32 mouse cellular contexts compared by ENCODE assay signal in genomic region chr3:138886121-138886520, GRCm38 (mm10).
"Had no signal": no experiment of that assay in that cellular context is flagged by ENCODE, and none has a peak within 500 bp of the region (broad histone marks: within the 10 kb centered on the region; RNA-seq: fewer than 3 reads in every experiment).

No protein-coding gene starts in this region.

- H3K27me3 ChIP-seq: limb, embryonic 12.5 days; limb, embryonic 13.5 days; limb, embryonic 15.5 days; liver, embryonic 12.5 days; liver, embryonic 13.5 days; liver, embryonic 15.5 days; lung, embryonic 15.5 days; megakaryocyte, embryonic 14.5 days; midbrain, embryonic 12.5 days; midbrain, embryonic 13.5 days; midbrain, embryonic 15.5 days; neural tube, embryonic 12.5 days; neural tube, embryonic 13.5 days had no signal

- H3K9me3 ChIP-seq: limb, embryonic 10.5 days; limb, embryonic 12.5 days; limb, embryonic 13.5 days; limb, embryonic 15.5 days; liver, embryonic 12.5 days; liver, embryonic 13.5 days; liver, embryonic 15.5 days; lung, embryonic 15.5 days; megakaryocyte, embryonic 14.5 days; midbrain, embryonic 12.5 days; midbrain, embryonic 13.5 days; midbrain, embryonic 15.5 days; neural tube, embryonic 12.5 days; neural tube, embryonic 13.5 days had no signal

- H3K9ac ChIP-seq: limb, embryonic 12.5 days; limb, embryonic 13.5 days; limb, embryonic 15.5 days; liver, embryonic 12.5 days; liver, embryonic 13.5 days; liver, embryonic 14.5 days; liver, embryonic 15.5 days; liver, postnatal 0 days; lung, embryonic 14.5 days; lung, embryonic 15.5 days; midbrain, embryonic 12.5 days; midbrain, embryonic 13.5 days; midbrain, embryonic 15.5 days; neural tube, embryonic 12.5 days; neural tube, embryonic 13.5 days had no signal

- DNase-seq: left cerebral cortex, postnatal 4 days; liver; liver, embryonic 13.5 days; liver, postnatal 0 days; lung, adult 18-20 months; lung, adult 2 months; lung, embryonic 14.5 days; lung, postnatal 10 days; lung, postnatal 14 days; lung, postnatal 36 days; lung, postnatal 4 days; midbrain, embryonic 14.5 days had no signal

- ATAC-seq: liver, embryonic 12.5 days; liver, postnatal 0 days; lung, postnatal 0 days; midbrain, embryonic 13.5 days; midbrain, embryonic 15.5 days; midbrain, embryonic 16.5 days had no signal

- H3K27ac ChIP-seq: limb, embryonic 10.5 days; limb, embryonic 12.5 days; limb, embryonic 13.5 days; limb, embryonic 15.5 days; liver, embryonic 12.5 days; liver, embryonic 13.5 days; liver, embryonic 14.5 days; liver, embryonic 15.5 days; lung, embryonic 15.5 days; macrophage; midbrain, embryonic 12.5 days; midbrain, embryonic 13.5 days; midbrain, embryonic 15.5 days; neural tube, embryonic 12.5 days; neural tube, embryonic 13.5 days had no signal

- H3K36me3 ChIP-seq: limb, embryonic 10.5 days; limb, embryonic 12.5 days; limb, embryonic 13.5 days; limb, embryonic 15.5 days; liver, embryonic 12.5 days; liver, embryonic 13.5 days; liver, embryonic 15.5 days; lung, embryonic 15.5 days; midbrain, embryonic 12.5 days; midbrain, embryonic 13.5 days; midbrain, embryonic 15.5 days had no signal

- H3K4me3 ChIP-seq: limb, embryonic 10.5 days; limb, embryonic 12.5 days; limb, embryonic 13.5 days; limb, embryonic 15.5 days; liver, embryonic 12.5 days; liver, embryonic 13.5 days; liver, embryonic 15.5 days; lung, embryonic 15.5 days; megakaryocyte, embryonic 14.5 days; midbrain, embryonic 12.5 days; midbrain, embryonic 13.5 days; midbrain, embryonic 15.5 days; myocyte; neural tube, embryonic 12.5 days; neural tube, embryonic 13.5 days had no signal

- H3K4me2 ChIP-seq: limb, embryonic 12.5 days; limb, embryonic 13.5 days; limb, embryonic 15.5 days; liver, embryonic 11.5 days; liver, embryonic 12.5 days; liver, embryonic 13.5 days; liver, embryonic 15.5 days; lung, embryonic 14.5 days; lung, embryonic 15.5 days; midbrain, embryonic 11.5 days; midbrain, embryonic 12.5 days; midbrain, embryonic 13.5 days; midbrain, embryonic 15.5 days; neural tube, embryonic 12.5 days; neural tube, embryonic 13.5 days had no signal
